Mouse (Mus musculus): ENCODE results near the gene Lrrc75b. TPM values are rescaled to one million over a fixed set of nuclear protein-coding genes. Genes with fewer than 3 reads are reported as not detected.

Gene Lrrc75b
- polyA plus RNA-seq, 1 experiment from 2014 or later: 0.50 TPM

GRCm38 (mm10) chr10:75554090-75554489 is 6.0 kb downstream of the Lrrc75b start:
- H3K4me1 ChIP-seq (ENCODE audit: insufficient read depth): peaks cover 19% of the 10 kb centered on the region; the same call in 1 of the 2 replicates
- H3K9me3 ChIP-seq (ENCODE audit: low read depth, low read length): no peaks in the 10 kb centered on the region
- no peaks in the 10 kb centered on the region for H3K36me3 ChIP-seq (ENCODE audit: insufficient read depth)
- H3K4me2 ChIP-seq: no peak overlapping the region
- 87% methylated on average over 8 of the region's 8 CpGs for WGBS
- no peak for ATAC-seq (ENCODE audit: insufficient read depth)
- H3K27ac ChIP-seq (ENCODE audit: low read depth): no peak overlapping the region
- no peak overlapping the region for H3K4me3 ChIP-seq (ENCODE audit: low read depth, low read length)
- DNase-seq: no peak
- no peak overlapping the region for H3K9ac ChIP-seq
- TF ChIP-seq CTCF (IDR thresholded peaks at IDR 0.05; ENCODE audit: low read depth): no peak
- peaks cover under 1% of the 10 kb centered on the region; the same call in 1 of the 2 replicates for H3K27me3 ChIP-seq (ENCODE audit: insufficient read depth, low read length)

- no peaks in the 10 kb centered on the region for H3K9me3 ChIP-seq (ENCODE audit: low read depth, low read length)
- H3K9ac ChIP-seq: no peak overlapping the region
- no peaks in the 10 kb centered on the region for H3K27me3 ChIP-seq (ENCODE audit: insufficient read depth, low read length)
- DNase-seq (peak; percentile 38), ATAC-seq (ENCODE audit: insufficient read depth) (peak; percentile 52; the same call in 1 of the 2 replicates)
- 53% methylated on average over 13 of the region's 13 CpGs for WGBS
- H3K4me3 ChIP-seq (ENCODE audit: low read depth, low read length): no peak overlapping the region
- peaks cover 19% of the 10 kb centered on the region; the same call in 1 of the 2 replicates for H3K4me1 ChIP-seq (ENCODE audit: insufficient read depth)
- no peak overlapping the region for H3K27ac ChIP-seq (ENCODE audit: low read depth)
- no peak for TF ChIP-seq CTCF (IDR thresholded peaks at IDR 0.05; ENCODE audit: low read depth)
- no peak overlapping the region for H3K4me2 ChIP-seq
- no peaks in the 10 kb centered on the region for H3K36me3 ChIP-seq (ENCODE audit: insufficient read depth)
These were observed 7.3 kb downstream of the Lrrc75b start for GRCm38 (mm10) chr10:75552701-75553450.

GRCm38 (mm10) chr10:75552106-75552505 is 8.0 kb downstream of the Lrrc75b start:
- DNase-seq: no peak
- Histone ChIP-seq H3K36me3 (ENCODE audit: insufficient read depth) (no peaks in the 10 kb centered on the region), H3K27ac (ENCODE audit: low read depth) (no peak overlapping the region), H3K9me3 (ENCODE audit: low read depth, low read length) (no peaks in the 10 kb centered on the region), H3K4me3 (ENCODE audit: low read depth, low read length) (no peak overlapping the region), H3K27me3 (ENCODE audit: insufficient read depth, low read length) (no peaks in the 10 kb centered on the region), H3K4me2 (no peak overlapping the region), H3K4me1 (ENCODE audit: insufficient read depth) (peaks cover 19% of the 10 kb centered on the region; the same call in 1 of the 2 replicates), H3K9ac (no peak overlapping the region)
- 54% methylated on average over 2 of the region's 2 CpGs for WGBS
- TF ChIP-seq CTCF (IDR thresholded peaks at IDR 0.05; ENCODE audit: low read depth): no peak
- no peak for ATAC-seq (ENCODE audit: insufficient read depth)

- peak; percentile 49 for TF ChIP-seq CTCF (IDR thresholded peaks at IDR 0.05; ENCODE audit: low read depth)
- peak; percentile 73 for DNase-seq
- Histone ChIP-seq H3K36me3 (ENCODE audit: insufficient read depth) (no peaks in the 10 kb centered on the region), H3K4me2 (peak overlapping the region; percentile 27; the same call in 1 of the 2 replicates), H3K4me3 (ENCODE audit: low read depth, low read length) (no peak overlapping the region), H3K27ac (ENCODE audit: low read depth) (no peak overlapping the region), H3K9me3 (ENCODE audit: low read depth, low read length) (no peaks in the 10 kb centered on the region), H3K27me3 (ENCODE audit: insufficient read depth, low read length) (no peaks in the 10 kb centered on the region), H3K4me1 (ENCODE audit: insufficient read depth) (peaks cover 14% of the 10 kb centered on the region; the same call in 1 of the 2 replicates), H3K9ac (no peak overlapping the region)
- WGBS: 16% methylated on average over 12 of the region's 12 CpGs
- ATAC-seq (ENCODE audit: insufficient read depth): peak; percentile 59
These were observed 9.0 kb downstream of the Lrrc75b start for GRCm38 (mm10) chr10:75551175-75551574.

GRCm38 (mm10) chr10:75549886-75550285 is 10.2 kb downstream of the Lrrc75b start:
- no peak for DNase-seq
- no peak overlapping the region for H3K27ac ChIP-seq (ENCODE audit: low read depth)

GRCm38 (mm10) chr10:75548486-75548885 is 11.6 kb downstream of the Lrrc75b start:
- Histone ChIP-seq H3K27ac (ENCODE audit: low read depth) (no peak overlapping the region), H3K27me3 (ENCODE audit: insufficient read depth, low read length) (no peaks in the 10 kb centered on the region), H3K4me3 (ENCODE audit: low read depth, low read length) (no peak overlapping the region), H3K4me2 (no peak overlapping the region), H3K9ac (no peak overlapping the region), H3K9me3 (ENCODE audit: low read depth, low read length) (peaks cover 4% of the 10 kb centered on the region; the same call in 1 of the 2 replicates), H3K4me1 (ENCODE audit: insufficient read depth) (0 out of 2 replicates have a peak, but pooled peaks cover 12% of the 10 kb centered on the region), H3K36me3 (ENCODE audit: insufficient read depth) (no peaks in the 10 kb centered on the region)
- TF ChIP-seq CTCF (IDR thresholded peaks at IDR 0.05; ENCODE audit: low read depth): no peak
- DNase-seq (peak; percentile 17), ATAC-seq (ENCODE audit: insufficient read depth) (no peak)
- WGBS: 37% methylated on average over 14 of the region's 14 CpGs

More at GRCm38 (mm10) chr10:75549886-75550285, 10.2 kb downstream of the Lrrc75b start:
- Histone ChIP-seq H3K4me2 (no peak overlapping the region), H3K4me1 (ENCODE audit: insufficient read depth) (0 out of 2 replicates have a peak, but pooled peaks cover 12% of the 10 kb centered on the region), H3K4me3 (ENCODE audit: low read depth, low read length) (no peak overlapping the region), H3K36me3 (ENCODE audit: insufficient read depth) (no peaks in the 10 kb centered on the region), H3K27me3 (ENCODE audit: insufficient read depth, low read length) (no peaks in the 10 kb centered on the region), H3K9ac (no peak overlapping the region), H3K9me3 (ENCODE audit: low read depth, low read length) (peaks cover 4% of the 10 kb centered on the region; the same call in 1 of the 2 replicates)
- ATAC-seq (ENCODE audit: insufficient read depth): no peak
- WGBS: 59% methylated on average over 7 of the region's 7 CpGs
- TF ChIP-seq CTCF (IDR thresholded peaks at IDR 0.05; ENCODE audit: low read depth): no peak

GRCm38 (mm10) chr10:75547901-75548300 is 12.2 kb downstream of the Lrrc75b start:
- H3K9ac ChIP-seq: no peak overlapping the region
- DNase-seq: no peak
- no peak for TF ChIP-seq CTCF (IDR thresholded peaks at IDR 0.05; ENCODE audit: low read depth)
- H3K4me1 ChIP-seq (ENCODE audit: insufficient read depth): 0 out of 2 replicates have a peak, but pooled peaks cover 11% of the 10 kb centered on the region
- WGBS: 67% methylated on average over 7 of the region's 7 CpGs
- H3K27me3 ChIP-seq (ENCODE audit: insufficient read depth, low read length): no peaks in the 10 kb centered on the region
- no peak for ATAC-seq (ENCODE audit: insufficient read depth)
- no peaks in the 10 kb centered on the region for H3K36me3 ChIP-seq (ENCODE audit: insufficient read depth)
- H3K27ac ChIP-seq (ENCODE audit: low read depth): no peak overlapping the region
- no peak overlapping the region for H3K4me2 ChIP-seq
- H3K4me3 ChIP-seq (ENCODE audit: low read depth, low read length): no peak overlapping the region
- peaks cover 4% of the 10 kb centered on the region; the same call in 1 of the 2 replicates for H3K9me3 ChIP-seq (ENCODE audit: low read depth, low read length)

Measured in lung, embryonic 14.5 days (tissue).